Mouse (Mus musculus) heart, adult 2 months (tissue): ENCODE measurements at regions not wholly inside any gene's neighbourhood (a gene's known extent, or its start where the extent isn't known, plus 50 kb on each side); places are given as distances from the start of the nearest gene placed in this dataset.

ENCODE experiments used
- CTCF ChIP-seq: fragments of 200-600 bp; IDR thresholded peaks from 2 replicates; pipeline ENCODE4 v1.8.1; 2022; ENCODE audit warnings: antibody characterized with exemption, mild to moderate bottlenecking, moderate library complexity
- POLR2A ChIP-seq: fragments of 200-500 bp; IDR thresholded peaks from 2 replicates; pipeline ENCODE4 v1.6.1; 2011; ENCODE audit warnings: mild to moderate bottlenecking, low read depth, low read length, control low read depth; ENCODE audit not compliant: insufficient read depth

DNA sequence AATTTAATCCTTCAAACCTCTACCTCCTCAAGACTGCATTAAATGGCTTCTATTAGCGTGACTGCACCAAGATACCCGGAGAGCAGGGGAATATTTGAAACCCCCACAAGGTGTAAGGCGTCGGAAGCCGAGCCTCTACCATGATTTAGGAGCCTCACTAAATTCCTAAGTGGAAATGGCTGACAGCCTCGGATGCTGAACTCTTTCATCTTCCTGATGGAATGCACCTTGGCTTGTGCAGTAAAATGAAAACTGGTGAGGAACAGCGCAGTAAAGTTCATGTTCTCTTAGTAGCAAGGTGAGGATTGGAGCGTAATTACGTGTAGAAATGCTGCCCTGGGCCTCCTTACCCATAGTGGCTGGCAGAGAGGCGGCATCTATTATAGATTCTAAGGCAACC lies 194.0 kb downstream of the Ppp4r2 start:
- TF ChIP-seq CTCF, result no peak
- TF ChIP-seq POLR2A, result no peak
